Mouse (Mus musculus): ENCODE measurements around the gene Styx. TPM values are rescaled to one million over a fixed set of nuclear protein-coding genes. Genes with fewer than 3 reads are reported as not detected.
A peak's percentile ranks its signal among the peaks of the same experiment; 100 is the strongest.

Styx gene
- 42.2 and 45.8 TPM in 2 replicates for polyA plus RNA-seq (2016; fragmentation: Nextera tagmentation; extraction: Ambion mirVana)

DNA sequence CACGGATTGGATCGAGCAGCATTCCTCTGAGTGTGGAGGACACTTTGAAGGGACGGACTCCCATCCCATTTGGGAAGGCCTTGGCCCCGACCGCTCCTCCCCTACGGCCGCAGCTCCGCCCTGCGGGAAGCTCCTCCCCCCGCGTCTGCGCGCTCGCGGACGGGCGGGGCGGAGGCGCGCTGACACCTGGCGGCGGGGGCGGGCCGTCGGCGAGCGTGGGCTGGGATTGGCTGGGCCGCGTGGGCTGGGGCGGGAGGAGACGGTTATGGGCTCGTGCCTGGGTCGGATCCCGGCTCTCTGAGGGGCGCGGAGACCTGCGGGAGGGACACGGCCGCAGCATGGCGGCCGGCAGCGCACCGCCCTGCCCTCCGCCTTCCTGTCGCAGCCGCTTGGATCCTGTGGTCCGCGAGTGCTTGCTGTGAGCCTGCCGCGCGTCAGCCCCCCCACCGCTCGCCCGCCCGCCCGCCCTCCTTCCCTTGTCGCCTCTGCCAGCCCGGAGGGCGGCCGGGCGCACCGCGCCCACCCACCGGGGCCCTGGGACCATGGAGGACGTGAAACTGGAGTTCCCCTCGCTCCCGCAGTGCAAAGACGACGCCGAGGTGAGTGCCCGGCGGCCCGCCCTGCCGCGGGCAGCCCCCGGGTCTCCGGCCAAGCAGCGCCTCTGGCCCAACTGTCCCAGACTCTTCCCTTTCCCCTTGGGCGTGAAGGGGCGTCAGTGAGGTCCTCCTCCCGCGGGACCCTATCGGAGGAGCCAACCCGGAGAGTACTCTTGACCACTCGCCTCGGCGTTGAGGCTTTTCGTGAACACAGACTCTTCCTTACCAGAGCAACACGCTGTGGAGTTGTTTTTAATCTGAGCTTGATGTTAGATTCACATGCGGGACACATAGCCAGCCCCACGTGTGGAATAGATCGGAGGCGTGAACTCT lies at the start of gene Styx:
TSS of gene Styx (plus strand) at position 163 of the 929 bp plus-strand sequence.
- 0% methylated on average over 77 of the region's 93 CpGs for WGBS
- peak; percentile 98 for ATAC-seq (ENCODE audit: low FRiP score)
- Histone ChIP-seq H3K4me1 (peaks cover 13% of the 10 kb centered on the region), H3K36me3 (replicated peaks) (peaks cover 20% of the 10 kb centered on the region), H3K27ac (peak within 1 kb of the TSS; percentile 75), H3K4me2 (peak within 1 kb of the TSS; percentile 69), H3K4me3 (replicated peaks) (peak within 1 kb of the TSS; percentile 74), H3K27me3 (no peaks in the 10 kb centered on the region), H3K9me3 (no peaks in the 10 kb centered on the region), H3K9ac (peak within 1 kb of the TSS; percentile 75)

DNA sequence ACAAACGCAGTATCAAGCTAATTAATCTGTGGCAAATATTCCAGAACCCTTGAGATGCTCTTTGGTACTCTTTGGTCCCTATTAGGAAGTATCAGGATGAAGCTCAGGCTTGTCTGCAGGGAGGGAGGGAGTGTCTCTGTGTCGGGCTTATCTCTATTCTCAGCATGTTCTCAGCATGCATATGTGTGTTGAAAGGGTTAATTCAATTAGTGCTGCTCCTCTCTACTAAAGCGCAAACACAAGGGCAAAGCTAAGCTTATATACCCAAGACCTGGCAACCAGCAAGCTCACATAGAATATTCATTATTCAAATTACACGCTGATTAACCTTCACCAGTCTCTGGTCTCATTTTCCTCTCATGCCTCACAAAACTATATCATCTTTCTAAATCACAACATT lies 47.0 kb upstream of the Styx start:
- 41% methylated on average over 4 of the region's 4 CpGs for WGBS
- H3K9me3 ChIP-seq = no peaks in the 10 kb centered on the region
- H3K27me3 ChIP-seq = no peaks in the 10 kb centered on the region
- H3K9ac ChIP-seq = no peak overlapping the region
- H3K4me3 ChIP-seq (replicated peaks) = no peak overlapping the region
- no peak overlapping the region for H3K27ac ChIP-seq
- peaks cover 19% of the 10 kb centered on the region for H3K36me3 ChIP-seq (replicated peaks)
- H3K4me1 ChIP-seq = 0 out of 2 replicates have a peak, but pooled peaks cover 3% of the 10 kb centered on the region
- H3K4me2 ChIP-seq = no peak overlapping the region
- ATAC-seq (ENCODE audit: low FRiP score) = peak; percentile 55; the same call in 1 of the 2 replicates

DNA sequence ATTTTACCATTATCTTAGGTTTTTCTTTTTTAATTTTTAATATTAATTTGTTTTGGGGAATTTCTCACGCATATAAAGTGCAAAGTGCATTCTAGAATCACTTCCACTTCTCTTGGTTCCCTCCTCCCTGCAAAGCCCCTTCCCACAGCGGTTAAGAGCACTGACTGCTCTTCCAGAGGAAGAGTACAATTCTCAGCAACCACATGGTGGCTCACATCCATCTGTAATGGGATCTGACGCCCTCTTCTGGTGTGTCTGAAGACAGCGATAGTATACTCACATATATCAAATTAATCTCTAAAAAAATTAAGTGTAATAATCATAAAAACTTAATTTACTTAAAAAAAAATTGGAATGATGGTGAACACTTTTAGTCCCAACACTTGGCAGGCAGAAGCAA lies 46.5 kb upstream of the Styx start:
- Histone ChIP-seq H3K4me3 (replicated peaks) (no peak overlapping the region), H3K9ac (no peak overlapping the region), H3K4me2 (no peak overlapping the region), H3K4me1 (0 out of 2 replicates have a peak, but pooled peaks cover 3% of the 10 kb centered on the region), H3K27me3 (no peaks in the 10 kb centered on the region), H3K36me3 (replicated peaks) (peaks cover 15% of the 10 kb centered on the region), H3K9me3 (no peaks in the 10 kb centered on the region), H3K27ac (no peak overlapping the region)
- 57% methylated on average over 4 of the region's 4 CpGs for WGBS
- ATAC-seq (ENCODE audit: low FRiP score) = no peak

DNA sequence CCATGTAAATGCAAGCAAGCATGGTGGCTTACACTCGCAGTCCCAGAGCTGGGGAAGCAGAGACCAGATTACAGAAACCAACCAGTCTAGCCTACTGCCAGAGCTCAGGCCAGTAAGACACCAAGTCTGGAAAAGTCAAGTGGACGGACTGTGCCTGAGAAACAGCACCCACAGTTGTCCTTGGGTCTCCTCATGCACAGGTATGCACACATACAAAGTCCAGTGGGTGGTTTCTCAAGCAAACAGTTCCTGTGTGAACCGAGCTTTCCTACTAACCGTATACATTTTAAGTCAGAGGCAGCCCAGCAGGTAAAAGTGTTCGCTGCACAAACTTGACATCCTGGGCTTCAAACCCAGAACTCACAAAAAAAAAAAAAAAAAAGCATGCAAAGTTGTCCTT lies 45.0 kb upstream of the Styx start:
- Histone ChIP-seq H3K4me3 (replicated peaks) (no peak overlapping the region), H3K9me3 (no peaks in the 10 kb centered on the region), H3K27me3 (no peaks in the 10 kb centered on the region), H3K9ac (no peak overlapping the region), H3K4me2 (no peak overlapping the region), H3K4me1 (0 out of 2 replicates have a peak, but pooled peaks cover 3% of the 10 kb centered on the region), H3K36me3 (replicated peaks) (peaks cover 3% of the 10 kb centered on the region), H3K27ac (no peak overlapping the region)
- 94% methylated on average over 5 of the region's 5 CpGs for WGBS
- ATAC-seq (ENCODE audit: low FRiP score) = no peak

DNA sequence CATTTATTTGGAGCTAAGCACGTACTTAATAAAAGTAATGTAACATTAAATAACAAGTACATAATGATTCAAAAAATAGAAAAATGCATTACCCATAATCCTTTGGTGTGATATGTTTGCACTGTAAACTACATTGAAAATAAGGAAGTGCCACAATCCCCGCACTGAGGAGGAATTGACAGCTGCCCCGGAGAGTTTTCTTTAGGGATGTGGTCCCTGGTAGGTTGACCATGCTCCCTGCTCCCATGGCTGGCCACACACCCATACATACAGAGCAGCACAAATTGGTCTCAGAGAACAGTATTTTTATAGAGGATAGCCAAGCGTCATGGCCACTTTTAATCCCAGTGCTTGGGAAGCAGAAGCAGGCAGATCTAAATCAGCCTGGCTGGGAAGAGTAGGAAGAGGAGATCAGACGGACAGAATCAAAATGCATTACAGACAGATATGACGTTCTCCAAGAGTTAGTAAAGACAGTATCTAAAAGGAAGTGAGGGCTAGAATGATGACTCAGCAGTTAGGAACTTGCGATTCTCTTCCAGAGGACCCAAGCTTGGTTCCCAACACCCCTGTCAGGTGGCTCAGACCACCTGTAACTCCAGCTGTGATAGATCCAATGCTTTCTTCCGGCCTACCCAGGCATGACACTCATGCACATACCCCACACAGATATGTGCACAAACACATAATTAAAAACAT lies 43.1 kb upstream of the Styx start:
- Histone ChIP-seq H3K4me3 (replicated peaks) (no peak overlapping the region), H3K9ac (no peak overlapping the region), H3K27ac (no peak overlapping the region), H3K36me3 (replicated peaks) (peaks cover 3% of the 10 kb centered on the region; the same call in 1 of the 2 replicates), H3K4me1 (0 out of 2 replicates have a peak, but pooled peaks cover 3% of the 10 kb centered on the region), H3K9me3 (no peaks in the 10 kb centered on the region), H3K27me3 (no peaks in the 10 kb centered on the region), H3K4me2 (no peak overlapping the region)
- ATAC-seq (ENCODE audit: low FRiP score) = no peak; the same call in 1 of the 2 replicates
- 95% methylated on average over 8 of the region's 8 CpGs for WGBS

DNA sequence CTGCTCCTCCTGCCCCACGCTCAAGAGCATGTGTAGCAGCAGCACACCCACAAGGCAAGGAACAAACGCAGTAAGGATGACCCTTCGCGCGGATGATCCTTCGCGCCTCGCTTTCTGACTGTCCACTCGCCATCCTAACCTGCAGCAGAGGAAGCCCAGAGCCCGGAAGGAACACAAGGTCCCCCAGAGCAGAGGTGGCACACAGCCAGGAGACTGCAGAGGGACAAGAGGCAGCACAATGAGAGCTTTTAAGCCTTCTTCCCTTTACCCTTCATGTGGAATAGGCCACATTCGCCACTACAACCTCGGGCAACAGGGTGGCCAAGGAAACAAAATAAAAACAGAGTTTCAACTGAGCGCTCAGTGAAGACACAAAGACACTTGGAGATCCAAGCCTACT lies 41.2 kb upstream of the Styx start:
- H3K27ac ChIP-seq = no peak overlapping the region
- no peak overlapping the region for H3K9ac ChIP-seq
- H3K4me2 ChIP-seq = no peak overlapping the region
- 95% methylated on average over 13 of the region's 13 CpGs for WGBS
- no peak for ATAC-seq (ENCODE audit: low FRiP score)
- no peaks in the 10 kb centered on the region for H3K27me3 ChIP-seq
- H3K36me3 ChIP-seq (replicated peaks) = 0 out of 2 replicates have a peak, but pooled peaks cover 3% of the 10 kb centered on the region
- no peaks in the 10 kb centered on the region for H3K4me1 ChIP-seq
- H3K4me3 ChIP-seq (replicated peaks) = no peak overlapping the region
- H3K9me3 ChIP-seq = no peaks in the 10 kb centered on the region

DNA sequence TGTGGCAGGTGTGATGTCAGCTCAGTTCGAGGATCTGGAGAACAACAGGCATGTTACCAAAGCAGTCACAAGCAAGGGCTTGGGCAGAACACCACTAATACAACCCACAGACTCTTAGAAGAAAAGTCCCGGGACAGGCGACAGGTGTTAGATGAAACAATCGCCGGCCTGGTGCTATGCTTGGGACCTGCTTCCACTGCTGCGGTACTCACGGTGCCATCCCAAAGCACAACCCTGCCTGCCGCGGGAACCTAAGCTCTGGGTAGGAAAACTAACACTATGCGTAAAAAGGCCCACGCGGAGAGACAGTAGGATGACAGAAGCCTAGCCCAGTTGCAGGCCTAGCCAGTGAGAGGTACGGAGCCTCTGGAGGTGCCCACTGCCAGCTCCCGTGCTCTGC lies 40.8 kb upstream of the Styx start:
- no peaks in the 10 kb centered on the region for H3K9me3 ChIP-seq
- no peak overlapping the region for H3K9ac ChIP-seq
- H3K27me3 ChIP-seq = no peaks in the 10 kb centered on the region
- WGBS = 95% methylated on average over 14 of the region's 14 CpGs
- no peaks in the 10 kb centered on the region for H3K4me1 ChIP-seq
- no peak overlapping the region for H3K4me3 ChIP-seq (replicated peaks)
- ATAC-seq (ENCODE audit: low FRiP score) = no peak
- 0 out of 2 replicates have a peak, but pooled peaks cover under 1% of the 10 kb centered on the region for H3K36me3 ChIP-seq (replicated peaks)
- H3K4me2 ChIP-seq = no peak overlapping the region
- no peak overlapping the region for H3K27ac ChIP-seq

DNA sequence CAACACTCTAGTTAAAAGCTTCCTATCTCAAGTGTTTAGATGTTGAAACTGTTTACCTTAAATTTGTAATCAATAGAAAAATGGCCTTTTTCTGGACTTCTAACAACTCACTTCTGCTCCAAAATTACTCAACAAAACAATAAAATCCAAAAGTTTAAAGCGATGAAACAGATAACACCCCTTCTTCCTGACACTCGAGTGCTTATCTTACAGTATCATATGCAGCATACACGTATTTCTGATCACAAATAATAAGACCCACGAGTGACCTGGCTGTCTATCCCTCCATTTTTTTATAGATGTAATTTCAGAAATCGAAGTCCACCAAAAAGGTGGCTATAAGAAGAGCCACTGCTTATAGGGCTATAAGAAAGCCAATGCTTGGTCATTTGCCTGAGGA lies 34.0 kb upstream of the Styx start:
- ATAC-seq (ENCODE audit: low FRiP score) = no peak
- H3K27ac ChIP-seq = no peak overlapping the region
- WGBS = 84% methylated on average over 5 of the region's 5 CpGs
- H3K36me3 ChIP-seq (replicated peaks) = no peaks in the 10 kb centered on the region
- peak overlapping the region; percentile 89; the same call in 1 of the 2 replicates for H3K9ac ChIP-seq
- H3K4me2 ChIP-seq = peak overlapping the region; percentile 73
- H3K4me1 ChIP-seq = peaks cover 11% of the 10 kb centered on the region
- H3K4me3 ChIP-seq (replicated peaks) = peak overlapping the region; percentile 90
- H3K9me3 ChIP-seq = no peaks in the 10 kb centered on the region
- 0 out of 2 replicates have a peak, but pooled peaks cover 1% of the 10 kb centered on the region for H3K27me3 ChIP-seq

DNA sequence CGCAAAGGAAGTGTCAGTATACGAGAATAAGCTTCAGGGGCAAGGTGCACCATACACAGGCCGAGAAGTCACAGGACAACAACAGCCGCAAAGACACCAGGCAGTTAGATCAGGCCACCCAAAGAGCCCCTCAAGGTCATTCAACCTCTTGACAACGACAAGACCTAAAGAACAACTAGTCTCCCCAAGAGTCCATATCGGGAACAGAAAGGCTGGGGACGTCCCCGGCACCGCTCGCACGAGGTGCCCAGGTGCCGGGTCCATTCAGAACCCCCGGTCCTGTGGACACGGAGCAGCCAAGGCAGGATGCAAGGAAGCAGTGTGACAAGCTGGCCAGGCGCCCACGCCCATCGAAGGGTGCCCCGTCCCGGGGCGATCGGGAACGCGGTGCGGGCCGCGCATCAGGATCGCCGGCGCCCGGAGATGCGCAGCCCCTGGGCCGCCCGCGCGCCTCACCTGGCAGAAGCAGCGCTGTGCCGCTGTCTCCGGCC lies 32.9 kb upstream of the Styx start:
- H3K27ac ChIP-seq = peak overlapping the region; percentile 88
- ATAC-seq (ENCODE audit: low FRiP score) = peak; percentile 82
- no peaks in the 10 kb centered on the region for H3K36me3 ChIP-seq (replicated peaks)
- H3K9ac ChIP-seq = peak overlapping the region; percentile 89
- H3K4me2 ChIP-seq = peak overlapping the region; percentile 73
- peaks cover 11% of the 10 kb centered on the region for H3K4me1 ChIP-seq
- H3K27me3 ChIP-seq = 0 out of 2 replicates have a peak, but pooled peaks cover 3% of the 10 kb centered on the region
- under 1% methylated on average over 38 of the region's 38 CpGs for WGBS
- H3K9me3 ChIP-seq = no peaks in the 10 kb centered on the region
- peak overlapping the region; percentile 90 for H3K4me3 ChIP-seq (replicated peaks)

DNA sequence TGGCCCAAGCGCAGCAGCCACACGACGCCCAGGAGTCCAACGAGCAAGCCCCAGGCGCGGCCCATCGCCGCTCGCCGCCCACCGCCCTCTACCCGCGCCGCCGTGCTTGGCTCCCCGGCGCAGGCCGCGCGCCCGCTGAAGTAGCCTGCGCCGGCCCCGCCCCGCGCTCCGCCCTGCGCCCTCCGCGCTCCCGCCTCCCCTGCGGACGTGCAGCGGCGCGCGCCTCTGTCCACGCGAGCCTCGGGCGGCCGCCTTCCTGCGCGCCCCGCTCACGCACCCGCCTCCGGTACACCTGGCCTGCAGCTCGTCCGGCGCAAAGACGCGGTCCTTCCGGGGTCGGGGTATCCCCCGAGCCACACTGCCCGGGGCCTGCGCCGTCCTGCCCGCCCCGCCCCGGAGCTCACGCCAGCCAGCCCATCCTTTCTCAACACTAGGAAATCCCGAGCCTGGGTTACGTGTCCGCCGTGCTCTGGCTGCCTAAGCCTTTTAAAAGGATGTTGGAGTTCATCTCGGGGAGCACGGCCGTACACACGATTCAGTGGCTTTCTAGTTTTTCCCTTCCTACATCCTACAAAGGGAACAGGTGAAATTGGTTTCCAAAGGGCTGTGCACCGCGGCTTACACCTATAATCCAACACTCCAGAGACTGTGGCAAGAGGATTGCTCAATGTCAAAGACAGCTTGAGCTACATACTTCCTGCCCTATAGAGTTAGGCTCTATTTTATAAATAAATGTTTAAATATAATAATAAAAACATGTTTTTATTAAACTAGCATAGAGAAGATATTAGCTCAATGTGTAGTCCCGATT lies 32.3 kb upstream of the Styx start, which contains the start of gene Ero1l:
TSS of gene Ero1l (minus strand) at position 346 of the 811 bp plus-strand sequence.
- Histone ChIP-seq H3K4me1 (peaks cover 11% of the 10 kb centered on the region), H3K36me3 (replicated peaks) (no peaks in the 10 kb centered on the region), H3K4me2 (peak within 1 kb of the TSS; percentile 73), H3K27me3 (0 out of 2 replicates have a peak, but pooled peaks cover 3% of the 10 kb centered on the region), H3K9ac (peak within 1 kb of the TSS; percentile 89), H3K4me3 (replicated peaks) (peak within 1 kb of the TSS; percentile 90), H3K27ac (peak within 1 kb of the TSS; percentile 88), H3K9me3 (no peaks in the 10 kb centered on the region)
- WGBS = 3% methylated on average over 50 of the region's 74 CpGs
- peak; percentile 97 for ATAC-seq (ENCODE audit: low FRiP score)

DNA sequence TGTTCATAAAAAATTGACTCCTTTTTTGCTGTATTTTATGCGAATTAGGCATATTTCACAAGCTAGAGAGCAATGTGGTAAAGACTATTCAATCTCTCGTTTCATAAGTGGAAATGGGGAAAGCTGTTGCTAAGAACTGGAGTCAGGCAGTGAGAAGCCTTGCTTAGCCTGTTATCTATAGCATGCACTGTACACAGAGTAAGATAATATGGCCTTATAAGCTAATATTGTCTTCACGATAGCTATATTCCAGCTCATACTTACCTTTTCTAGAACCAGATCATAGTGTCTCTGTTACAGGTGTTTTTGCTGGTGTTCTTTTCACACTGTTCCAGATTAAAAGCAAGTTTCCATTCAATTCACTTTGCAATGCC lies 31.7 kb upstream of the Styx start:
- Histone ChIP-seq H3K4me3 (replicated peaks) (no peak overlapping the region), H3K9ac (no peak overlapping the region), H3K4me2 (peak overlapping the region; percentile 73; the same call in 1 of the 2 replicates), H3K27ac (no peak overlapping the region), H3K4me1 (peaks cover 11% of the 10 kb centered on the region), H3K27me3 (0 out of 2 replicates have a peak, but pooled peaks cover 3% of the 10 kb centered on the region), H3K9me3 (no peaks in the 10 kb centered on the region), H3K36me3 (replicated peaks) (no peaks in the 10 kb centered on the region)
- no peak for ATAC-seq (ENCODE audit: low FRiP score)
- 71% methylated on average over 3 of the region's 3 CpGs for WGBS

Measured in forebrain, embryonic 12.5 days (tissue).